Mouse (Mus musculus) splenic B cell, adult 2 months (primary cell): ENCODE data around the gene Card6.

Experiments
- DNase-seq: peaks from one replicate; pipeline ENCODE4 v3.0.0-alpha.2; 2011; ENCODE audit warnings: low read depth, low spot score
- H3K27me3 ChIP-seq: 2 replicates; pipeline ENCODE4 v1.6.1; 2012; ENCODE audit warnings: mild to moderate bottlenecking, low read length, moderate library complexity, mixed read lengths; ENCODE audit not compliant: control insufficient read depth, poor library complexity, insufficient read depth, severe bottlenecking
- H3K36me3 ChIP-seq: 2 replicates; pipeline ENCODE4 v1.6.1; 2012; ENCODE audit warnings: mild to moderate bottlenecking, low read length, moderate library complexity, mixed read lengths; ENCODE audit not compliant: control insufficient read depth, poor library complexity, insufficient read depth, severe bottlenecking

Card6 gene

DNA sequence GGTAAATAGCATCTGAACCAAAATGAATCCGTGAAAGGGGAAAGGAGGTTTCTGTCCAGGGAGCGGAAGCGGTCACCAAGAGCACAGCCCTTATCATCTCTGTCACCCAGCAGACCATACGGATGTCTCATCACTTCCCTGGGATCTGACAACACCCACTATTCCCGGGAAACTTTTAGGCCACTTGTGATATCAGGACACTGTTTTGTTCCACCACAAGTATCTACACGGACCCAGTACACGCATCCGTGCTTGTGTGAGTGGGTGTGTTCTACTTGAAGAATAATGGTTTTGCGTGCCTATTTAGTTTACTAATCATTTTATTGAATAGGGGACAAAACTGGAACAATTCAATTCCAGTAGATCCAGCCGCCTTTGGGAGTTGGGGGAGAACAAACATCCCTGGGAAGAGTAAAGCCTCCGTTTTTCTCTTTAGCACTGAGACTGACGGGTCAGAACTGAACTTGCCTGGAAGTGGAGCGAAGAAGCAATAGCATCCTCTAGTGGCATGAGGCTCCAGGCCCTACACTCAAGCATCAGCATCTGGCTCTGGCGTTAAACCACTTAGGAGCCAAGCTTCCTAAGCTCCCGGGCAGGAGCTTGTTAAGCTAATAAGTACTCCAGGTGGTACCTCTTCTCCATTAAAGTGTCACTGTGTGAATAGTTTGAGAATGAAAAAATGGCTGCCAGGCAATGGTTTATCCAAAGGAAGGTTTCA, 39.4 kb downstream of the Card6 start:
- no peaks in the 10 kb centered on the region for H3K27me3 ChIP-seq
- DNase-seq = no peak
- H3K36me3 ChIP-seq = no peaks in the 10 kb centered on the region

- Histone ChIP-seq H3K36me3 (no peaks in the 10 kb centered on the region), H3K27me3 (no peaks in the 10 kb centered on the region)
- DNase-seq = no peak
Observed at GRCm38 (mm10) chr15:5063635-5064034, 44.7 kb downstream of the Card6 start, which contains the start of gene C7. TSS of gene C7 (minus strand) at chr15:5063740.
